Mouse (Mus musculus) heart, embryonic 10.5 days (tissue): ENCODE data around the gene Ctf2. TPM values are rescaled to one million over a fixed set of nuclear protein-coding genes. Genes with fewer than 3 reads are reported as not detected.

Experiments
- DNase-seq: peaks from one replicate; pipeline ENCODE4 v3.0.0-alpha.2; 2017; ENCODE audit warnings: low spot score
- H3K27ac ChIP-seq: fragments of 300-500 bp; sonication (generic); 2 replicates; pipeline ENCODE4 v1.5.1; 2016; ENCODE audit warnings: mild to moderate bottlenecking
- H3K27me3 ChIP-seq: fragments of 300-500 bp; sonication (generic); 2 replicates; pipeline ENCODE4 v1.6.1; 2016; ENCODE audit warnings: mild to moderate bottlenecking; ENCODE audit not compliant: poor library complexity, insufficient read depth, severe bottlenecking
- H3K36me3 ChIP-seq: fragments of 300-500 bp; sonication (generic); 2 replicates; pipeline ENCODE4 v1.6.1; 2016; ENCODE audit warnings: mild to moderate bottlenecking, moderate library complexity
- H3K4me1 ChIP-seq: fragments of 300-500 bp; sonication (generic); 2 replicates; pipeline ENCODE4 v1.6.1; 2016; ENCODE audit warnings: mild to moderate bottlenecking
- H3K4me3 ChIP-seq: fragments of 300-500 bp; sonication (generic); 2 replicates; pipeline ENCODE4 v1.5.1; 2016; ENCODE audit warnings: mild to moderate bottlenecking, moderate library complexity
- H3K9me3 ChIP-seq: fragments of 300-500 bp; sonication (generic); 2 replicates; pipeline ENCODE4 v1.6.1; 2016; ENCODE audit warnings: mild to moderate bottlenecking, moderate library complexity
- WGBS: fragments of 180-500 bp; shearing (Covaris S2); methylation state at CpG from one replicate; pipeline ENCODE4 v1.1.7; 2016; 5-methylcytosine and 5-hydroxymethylcytosine counted together
- polyA plus RNA-seq: library from polyadenylated mRNA; unstranded; fragments of >200 nt; fragmentation: Nextera tagmentation; extraction: Ambion mirVana; gene quantifications from 2 replicates; pipeline ENCODE4 v1.2.1, GENCODE M21; 2016

The Ctf2 gene
- polyA plus RNA-seq, 1 experiment from 2014 or later, result 0.26 TPM

GRCm38 (mm10) chr7:127768997-127769593 lies 37.1 kb upstream of the Ctf2 start:
- Histone ChIP-seq H3K27me3 (peaks cover 19% of the 10 kb centered on the region; the same call in 1 of the 2 replicates), H3K27ac (peak overlapping the region; percentile 91), H3K36me3 (peaks cover 36% of the 10 kb centered on the region), H3K4me3 (peak overlapping the region; percentile 73), H3K9me3 (no peaks in the 10 kb centered on the region), H3K4me1 (peaks cover 44% of the 10 kb centered on the region)
- 3% methylated on average over 16 of the region's 16 CpGs for WGBS
- DNase-seq, result peak; percentile 95

- Histone ChIP-seq H3K9me3 (no peaks in the 10 kb centered on the region), H3K36me3 (peaks cover 42% of the 10 kb centered on the region), H3K4me3 (peak overlapping the region; percentile 73), H3K27me3 (peaks cover 24% of the 10 kb centered on the region; the same call in 1 of the 2 replicates), H3K27ac (peak overlapping the region; percentile 91), H3K4me1 (peaks cover 39% of the 10 kb centered on the region)
- WGBS, result 54% methylated on average over 13 of the region's 13 CpGs
- DNase-seq, result no peak
These were observed 36.5 kb upstream of the Ctf2 start for GRCm38 (mm10) chr7:127768346-127768996.

GRCm38 (mm10) chr7:127767671-127768345 lies 35.8 kb upstream of the Ctf2 start:
- Histone ChIP-seq H3K36me3 (peaks cover 46% of the 10 kb centered on the region), H3K4me3 (no peak overlapping the region; the same call in 1 of the 2 replicates), H3K27ac (peak overlapping the region; percentile 32; the same call in 1 of the 2 replicates), H3K4me1 (peaks cover 39% of the 10 kb centered on the region), H3K27me3 (peaks cover 28% of the 10 kb centered on the region; the same call in 1 of the 2 replicates), H3K9me3 (no peaks in the 10 kb centered on the region)
- WGBS, result 92% methylated on average over 19 of the region's 19 CpGs
- DNase-seq, result no peak

- H3K36me3 ChIP-seq, result peaks cover 52% of the 10 kb centered on the region
- peak overlapping the region; percentile 32; the same call in 1 of the 2 replicates for H3K27ac ChIP-seq
These were observed 35.1 kb upstream of the Ctf2 start for GRCm38 (mm10) chr7:127766851-127767609.

GRCm38 (mm10) chr7:127765756-127766155 lies 33.8 kb upstream of the Ctf2 start:
- Histone ChIP-seq H3K36me3 (peaks cover 62% of the 10 kb centered on the region), H3K27ac (no peak overlapping the region), H3K4me1 (peaks cover 37% of the 10 kb centered on the region), H3K27me3 (peaks cover 33% of the 10 kb centered on the region; the same call in 1 of the 2 replicates), H3K9me3 (no peaks in the 10 kb centered on the region), H3K4me3 (no peak overlapping the region)
- 89% methylated on average over 2 of the region's 2 CpGs for WGBS
- no peak for DNase-seq

More at GRCm38 (mm10) chr7:127766851-127767609, 35.1 kb upstream of the Ctf2 start:
- H3K4me3 ChIP-seq, result no peak overlapping the region
- WGBS, result 68% methylated on average over 17 of the region's 17 CpGs
- no peaks in the 10 kb centered on the region for H3K9me3 ChIP-seq
- peak; percentile 94 for DNase-seq
- H3K27me3 ChIP-seq, result peaks cover 33% of the 10 kb centered on the region; the same call in 1 of the 2 replicates
- peaks cover 39% of the 10 kb centered on the region for H3K4me1 ChIP-seq

- no peaks in the 10 kb centered on the region for H3K9me3 ChIP-seq
- no peak overlapping the region for H3K27ac ChIP-seq
- H3K4me3 ChIP-seq, result no peak overlapping the region
- peaks cover 31% of the 10 kb centered on the region for H3K4me1 ChIP-seq
- no peak for DNase-seq
- 86% methylated on average over 4 of the region's 4 CpGs for WGBS
- peaks cover 67% of the 10 kb centered on the region for H3K36me3 ChIP-seq
- H3K27me3 ChIP-seq, result peaks cover 33% of the 10 kb centered on the region; the same call in 1 of the 2 replicates
These were observed 31.7 kb upstream of the Ctf2 start for GRCm38 (mm10) chr7:127763642-127764041.

- no peak overlapping the region for H3K27ac ChIP-seq
- DNase-seq, result no peak
- H3K36me3 ChIP-seq, result peaks cover 75% of the 10 kb centered on the region
- H3K4me3 ChIP-seq, result no peak overlapping the region
- 40% methylated on average over 7 of the region's 7 CpGs for WGBS
- no peaks in the 10 kb centered on the region for H3K9me3 ChIP-seq
- peaks cover 20% of the 10 kb centered on the region for H3K4me1 ChIP-seq
- H3K27me3 ChIP-seq, result peaks cover 48% of the 10 kb centered on the region
These were observed 29.1 kb upstream of the Ctf2 start for GRCm38 (mm10) chr7:127761026-127761425.

GRCm38 (mm10) chr7:127760478-127760877 lies 28.5 kb upstream of the Ctf2 start:
- peaks cover 75% of the 10 kb centered on the region for H3K36me3 ChIP-seq
- 78% methylated on average over 3 of the region's 3 CpGs for WGBS

GRCm38 (mm10) chr7:127759716-127760115 lies 27.8 kb upstream of the Ctf2 start:
- 15% methylated on average over 6 of the region's 6 CpGs for WGBS
- H3K4me1 ChIP-seq, result peaks cover 20% of the 10 kb centered on the region
- H3K27me3 ChIP-seq, result peaks cover 56% of the 10 kb centered on the region
- H3K9me3 ChIP-seq, result no peaks in the 10 kb centered on the region
- no peak overlapping the region for H3K27ac ChIP-seq
- peaks cover 75% of the 10 kb centered on the region for H3K36me3 ChIP-seq
- peak; percentile 82 for DNase-seq
- peak overlapping the region; percentile 15; the same call in 1 of the 2 replicates for H3K4me3 ChIP-seq

More at GRCm38 (mm10) chr7:127760478-127760877, 28.5 kb upstream of the Ctf2 start:
- Histone ChIP-seq H3K4me1 (peaks cover 20% of the 10 kb centered on the region), H3K4me3 (no peak overlapping the region), H3K9me3 (no peaks in the 10 kb centered on the region), H3K27me3 (peaks cover 54% of the 10 kb centered on the region), H3K27ac (no peak overlapping the region)
- DNase-seq, result no peak

- no peak overlapping the region for H3K4me3 ChIP-seq
- H3K27ac ChIP-seq, result no peak overlapping the region
- DNase-seq, result no peak
- H3K36me3 ChIP-seq, result peaks cover 100% of the 10 kb centered on the region
- 86% methylated on average over 7 of the region's 7 CpGs for WGBS
- H3K27me3 ChIP-seq, result peaks cover 97% of the 10 kb centered on the region
- H3K9me3 ChIP-seq, result no peaks in the 10 kb centered on the region
- H3K4me1 ChIP-seq, result peaks cover 6% of the 10 kb centered on the region
These were observed 21.8 kb upstream of the Ctf2 start for GRCm38 (mm10) chr7:127753741-127754140.

- Histone ChIP-seq H3K27me3 (peaks cover 91% of the 10 kb centered on the region), H3K27ac (no peak overlapping the region), H3K36me3 (peaks cover 100% of the 10 kb centered on the region), H3K4me3 (no peak overlapping the region), H3K4me1 (peaks cover 12% of the 10 kb centered on the region), H3K9me3 (no peaks in the 10 kb centered on the region)
- no peak for DNase-seq
- 71% methylated on average over 5 of the region's 5 CpGs for WGBS
These were observed 21.2 kb upstream of the Ctf2 start for GRCm38 (mm10) chr7:127753158-127753557.

- H3K27ac ChIP-seq, result no peak overlapping the region
- WGBS, result 93% methylated on average over 27 of the region's 27 CpGs
- peaks cover 80% of the 10 kb centered on the region for H3K27me3 ChIP-seq
- peaks cover 92% of the 10 kb centered on the region for H3K36me3 ChIP-seq
- no peak for DNase-seq
- H3K4me3 ChIP-seq, result no peak overlapping the region
- H3K9me3 ChIP-seq, result no peaks in the 10 kb centered on the region
- H3K4me1 ChIP-seq, result peaks cover 23% of the 10 kb centered on the region
These were observed 20.1 kb upstream of the Ctf2 start for GRCm38 (mm10) chr7:127752069-127752468.
